Mouse (Mus musculus) Patski (cell line): ENCODE measurements at regions not wholly inside any gene's neighbourhood (a gene's known extent, or its start where the extent isn't known, plus 50 kb on each side); places are given as distances from the start of the nearest gene placed in this dataset.

Experiments used
- ATAC-seq: fragments of 100-300 bp; one replicate; pipeline ENCODE4 v1.8.0; 2021
- CTCF ChIA-PET: fragments of 350-600 bp; sonication (Branson Sonifier 250); formaldehyde crosslinking; loops from one replicate; lab custom pipeline; 2022; ENCODE audit warnings: inconsistent platforms; lab: Charles Lee
- POLR2A ChIA-PET: fragments of 350-600 bp; sonication (Branson Sonifier 250); formaldehyde crosslinking; loops from one replicate; lab custom pipeline; 2022; ENCODE audit warnings: antibody characterized with exemption, inconsistent platforms; lab: Charles Lee
- DNase-seq: peaks from one replicate; pipeline ENCODE4 v3.0.0-alpha.2; 2011; ENCODE audit warnings: low read depth, low spot score
- H3K27me3 ChIP-seq: fragments of 371-371 bp; one replicate; pipeline ENCODE4 v1.5.1; 2021
- CTCF ChIP-seq: fragments of 100-300 bp; IDR thresholded peaks from one replicate; pipeline ENCODE4 v1.5.1; 2021
- in situ Hi-C: fragments of 300-500 bp; cut with MboI; formaldehyde crosslinking; loops from 3 replicates; pipeline ENCODE4 v1.11.1; 2018; ENCODE audit warnings: low pct_unique_long_range_greater_than_20kb, mixed read lengths

DNA sequence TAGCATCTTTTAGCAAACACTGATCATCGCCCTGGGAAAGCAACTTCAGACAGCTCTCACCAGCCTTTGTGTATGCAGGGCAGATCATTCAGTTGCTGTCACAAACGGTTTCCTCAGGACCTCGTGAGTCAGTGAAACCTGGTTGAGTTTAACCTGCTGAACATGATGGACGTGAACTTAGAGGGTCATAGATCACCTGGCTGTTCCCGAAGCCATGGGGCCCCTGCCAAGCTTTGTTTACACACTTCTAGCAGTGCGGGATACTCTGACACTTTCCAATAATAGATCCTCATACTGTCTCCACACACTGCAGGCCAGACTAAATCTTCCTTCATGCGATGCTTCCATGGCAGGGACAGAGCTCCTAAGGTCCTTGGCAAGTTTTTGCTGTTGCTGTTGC lies 130.5 kb downstream of the Gm10131 start:
- DNase-seq = no peak
- ATAC-seq = no peak
- TF ChIP-seq CTCF = no peak
- no peaks in the 10 kb centered on the region for H3K27me3 ChIP-seq
- in situ Hi-C loops = no loop called here
- ChIA-PET POLR2A (no interaction called here), CTCF (no interaction called here)
